Mouse (Mus musculus): ENCODE results near the gene Trp53i11. TPM values are rescaled to one million over a fixed set of nuclear protein-coding genes. Genes with fewer than 3 reads are reported as not detected.
A peak's percentile ranks its signal among the peaks of the same experiment; 100 is the strongest.

The Trp53i11 gene
- polyA plus RNA-seq, 1 experiment from 2014 or later = 48.9 TPM

DNA sequence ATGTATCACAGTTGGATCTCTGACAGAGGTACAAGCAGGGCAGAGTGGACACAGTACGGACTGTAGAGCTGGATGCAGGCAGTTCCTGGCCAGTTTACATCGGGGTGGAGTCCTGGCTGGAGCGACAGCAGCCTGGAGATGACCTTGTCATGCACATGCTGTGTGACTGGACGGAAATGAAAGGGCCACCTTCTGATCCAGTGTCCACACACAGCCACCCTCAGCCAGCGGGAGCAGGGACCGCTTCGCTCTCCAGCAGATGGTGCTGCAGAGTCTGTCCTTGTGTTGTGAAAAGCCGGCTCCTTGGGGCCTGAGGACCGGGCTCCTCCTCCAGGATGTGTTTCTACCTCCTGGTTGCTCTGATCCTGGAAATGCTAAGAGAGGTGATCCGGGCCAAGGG, 16.3 kb downstream of the Trp53i11 start:
- Histone ChIP-seq H3K27me3 (ENCODE audit: control insufficient read depth, insufficient read depth, low read depth, low read length) (no peaks in the 10 kb centered on the region), H3K9ac (ENCODE audit: low read length) (no peak overlapping the region), H3K9me3 (ENCODE audit: control insufficient read depth, low read length) (no peaks in the 10 kb centered on the region), H3K36me3 (ENCODE audit: control insufficient read depth, insufficient read depth, low read length) (peaks cover 4% of the 10 kb centered on the region), H3K27ac (ENCODE audit: low read length) (no peak overlapping the region), H3K4me3 (ENCODE audit: low read length) (no peak overlapping the region), H3K4me1 (replicated peaks; ENCODE audit: control insufficient read depth, insufficient read depth, low read length) (peaks cover 4% of the 10 kb centered on the region; the same call in 1 of the 2 replicates), H3K4me2 (ENCODE audit: low read depth, low read length) (no peak overlapping the region)
- WGBS = 15% methylated on average over 10 of the region's 10 CpGs
- peak; percentile 37; the same call in 1 of the 2 replicates for ATAC-seq (ENCODE audit: low read depth)

DNA sequence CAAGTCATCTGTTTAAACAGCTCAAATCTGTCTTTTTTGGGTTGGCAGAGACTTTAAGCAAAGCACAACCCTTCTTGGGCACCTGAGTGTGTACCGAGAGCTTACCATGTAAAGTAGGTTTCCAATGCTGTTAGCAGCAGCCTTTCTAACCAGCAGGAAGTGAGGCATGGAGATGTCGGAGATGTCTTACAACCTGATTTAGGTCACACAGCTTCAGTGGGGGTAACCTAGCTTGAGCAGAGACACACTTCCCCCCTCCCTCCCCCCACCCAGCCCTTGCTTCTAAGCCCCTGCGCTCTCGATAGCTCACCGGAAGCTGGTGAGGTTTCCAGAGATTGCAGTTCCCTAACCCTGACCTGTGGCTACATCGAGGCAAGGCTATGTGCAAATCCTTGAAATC, 17.2 kb downstream of the Trp53i11 start:
- Histone ChIP-seq H3K27me3 (ENCODE audit: control insufficient read depth, insufficient read depth, low read depth, low read length) (no peaks in the 10 kb centered on the region), H3K9ac (ENCODE audit: low read length) (no peak overlapping the region), H3K4me3 (ENCODE audit: low read length) (no peak overlapping the region), H3K27ac (ENCODE audit: low read length) (no peak overlapping the region), H3K4me1 (replicated peaks; ENCODE audit: control insufficient read depth, insufficient read depth, low read length) (peaks cover 4% of the 10 kb centered on the region; the same call in 1 of the 2 replicates), H3K9me3 (ENCODE audit: control insufficient read depth, low read length) (no peaks in the 10 kb centered on the region), H3K36me3 (ENCODE audit: control insufficient read depth, insufficient read depth, low read length) (peaks cover 4% of the 10 kb centered on the region), H3K4me2 (ENCODE audit: low read depth, low read length) (no peak overlapping the region)
- no peak for ATAC-seq (ENCODE audit: low read depth)
- 80% methylated on average over 6 of the region's 6 CpGs for WGBS

DNA sequence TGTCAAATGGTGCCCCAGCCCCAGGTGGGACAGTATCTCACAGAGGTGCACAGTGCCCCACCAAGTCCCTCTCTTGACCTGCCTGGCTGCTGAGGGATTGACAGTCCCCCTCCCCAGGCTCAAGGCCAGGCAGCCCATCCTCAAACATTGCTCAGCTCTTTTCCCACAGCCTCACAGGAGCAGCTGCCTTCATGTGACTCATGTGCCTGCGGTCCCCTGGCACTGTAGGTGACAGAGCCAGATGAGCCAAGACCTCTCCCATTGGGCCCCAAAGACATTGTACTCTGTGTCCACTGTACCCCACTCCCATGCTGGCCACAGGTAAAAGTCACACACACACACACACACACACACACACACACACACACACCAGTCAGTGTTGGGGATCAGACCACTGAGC, 18.8 kb downstream of the Trp53i11 start:
- H3K9ac ChIP-seq (ENCODE audit: low read length) = no peak overlapping the region
- no peaks in the 10 kb centered on the region for H3K9me3 ChIP-seq (ENCODE audit: control insufficient read depth, low read length)
- H3K27me3 ChIP-seq (ENCODE audit: control insufficient read depth, insufficient read depth, low read depth, low read length) = no peaks in the 10 kb centered on the region
- no peak for ATAC-seq (ENCODE audit: low read depth)
- no peaks in the 10 kb centered on the region for H3K4me1 ChIP-seq (replicated peaks; ENCODE audit: control insufficient read depth, insufficient read depth, low read length)
- peaks cover 4% of the 10 kb centered on the region for H3K36me3 ChIP-seq (ENCODE audit: control insufficient read depth, insufficient read depth, low read length)
- H3K27ac ChIP-seq (ENCODE audit: low read length) = no peak overlapping the region
- no peak overlapping the region for H3K4me2 ChIP-seq (ENCODE audit: low read depth, low read length)
- no peak overlapping the region for H3K4me3 ChIP-seq (ENCODE audit: low read length)
- 64% methylated on average over 1 of the region's 1 CpGs for WGBS

DNA sequence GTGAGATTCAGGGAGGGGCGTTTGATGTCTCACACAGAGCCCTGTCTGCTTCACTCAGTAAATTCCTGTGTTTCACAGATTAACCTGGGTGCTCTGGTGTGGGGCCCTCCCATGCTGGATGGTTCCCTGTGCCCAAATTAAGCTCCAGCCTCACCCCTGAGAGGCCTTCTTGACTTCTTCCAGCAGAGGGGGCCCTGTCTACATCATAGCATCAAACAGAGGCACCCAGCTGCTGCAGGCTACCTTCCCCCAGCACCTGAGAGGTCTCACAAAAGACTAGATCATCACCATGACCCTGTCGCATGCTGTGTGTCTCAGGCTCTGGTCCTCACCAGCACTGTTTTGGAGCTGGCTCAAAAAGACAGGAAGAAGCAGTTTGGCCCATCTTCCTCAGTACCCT, 25.0 kb downstream of the Trp53i11 start:
- Histone ChIP-seq H3K36me3 (ENCODE audit: control insufficient read depth, insufficient read depth, low read length) (no peaks in the 10 kb centered on the region), H3K4me3 (ENCODE audit: low read length) (no peak overlapping the region), H3K4me1 (replicated peaks; ENCODE audit: control insufficient read depth, insufficient read depth, low read length) (peaks cover 8% of the 10 kb centered on the region; the same call in 1 of the 2 replicates), H3K27ac (ENCODE audit: low read length) (no peak overlapping the region), H3K27me3 (ENCODE audit: control insufficient read depth, insufficient read depth, low read depth, low read length) (no peaks in the 10 kb centered on the region), H3K9me3 (ENCODE audit: control insufficient read depth, low read length) (no peaks in the 10 kb centered on the region), H3K4me2 (ENCODE audit: low read depth, low read length) (no peak overlapping the region), H3K9ac (ENCODE audit: low read length) (no peak overlapping the region)
- no peak for ATAC-seq (ENCODE audit: low read depth)
- 78% methylated on average over 2 of the region's 2 CpGs for WGBS

DNA sequence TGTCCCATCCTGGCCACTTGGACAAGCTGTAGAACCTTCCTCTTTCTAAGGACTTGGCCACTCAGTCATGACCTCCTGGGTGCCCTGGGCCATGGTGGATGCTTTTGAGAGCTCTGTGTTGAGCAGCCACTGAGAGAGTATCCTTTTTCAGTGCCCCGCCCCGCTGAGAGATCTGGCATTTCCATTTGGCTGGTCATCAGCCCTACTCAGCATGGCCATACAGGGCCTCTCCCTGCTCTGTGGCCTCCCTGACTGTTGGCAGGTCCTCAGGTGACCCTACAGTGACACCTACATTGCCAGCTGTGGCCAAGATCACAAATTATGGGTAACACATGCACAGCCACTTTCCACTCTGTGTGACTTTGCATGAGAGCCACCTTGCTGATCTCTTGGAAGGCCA, 25.5 kb downstream of the Trp53i11 start:
- Histone ChIP-seq H3K4me3 (ENCODE audit: low read length) (no peak overlapping the region), H3K27me3 (ENCODE audit: control insufficient read depth, insufficient read depth, low read depth, low read length) (no peaks in the 10 kb centered on the region), H3K4me1 (replicated peaks; ENCODE audit: control insufficient read depth, insufficient read depth, low read length) (peaks cover 8% of the 10 kb centered on the region; the same call in 1 of the 2 replicates), H3K4me2 (ENCODE audit: low read depth, low read length) (no peak overlapping the region), H3K9ac (ENCODE audit: low read length) (no peak overlapping the region), H3K36me3 (ENCODE audit: control insufficient read depth, insufficient read depth, low read length) (no peaks in the 10 kb centered on the region), H3K9me3 (ENCODE audit: control insufficient read depth, low read length) (no peaks in the 10 kb centered on the region), H3K27ac (ENCODE audit: low read length) (no peak overlapping the region)
- ATAC-seq (ENCODE audit: low read depth) = no peak
- WGBS = 88% methylated on average over 2 of the region's 2 CpGs

DNA sequence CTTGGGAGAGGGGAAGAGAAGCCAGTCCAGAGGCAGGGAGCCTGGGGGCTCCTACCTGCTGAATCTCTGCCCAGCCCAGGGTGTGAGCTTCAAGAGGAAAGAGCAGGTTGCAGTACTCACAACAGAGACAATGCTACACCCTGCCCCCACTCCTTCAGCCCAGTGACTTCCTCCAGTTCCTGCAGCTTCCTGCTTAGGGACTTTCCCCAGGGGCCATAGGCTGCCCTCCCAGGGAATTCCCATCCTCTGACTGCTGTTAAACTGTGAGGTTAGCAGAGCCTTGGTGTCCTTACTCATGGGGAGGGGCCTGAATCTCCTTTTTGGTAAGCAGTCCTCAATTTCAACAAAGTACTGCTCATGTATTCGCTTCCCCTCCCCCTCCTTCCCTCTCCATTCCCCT, 26.8 kb downstream of the Trp53i11 start:
- no peaks in the 10 kb centered on the region for H3K27me3 ChIP-seq (ENCODE audit: control insufficient read depth, insufficient read depth, low read depth, low read length)
- peak overlapping the region; percentile 20 for H3K27ac ChIP-seq (ENCODE audit: low read length)
- H3K9me3 ChIP-seq (ENCODE audit: control insufficient read depth, low read length) = no peaks in the 10 kb centered on the region
- peak; percentile 58 for ATAC-seq (ENCODE audit: low read depth)
- no peaks in the 10 kb centered on the region for H3K36me3 ChIP-seq (ENCODE audit: control insufficient read depth, insufficient read depth, low read length)
- no peak overlapping the region for H3K4me2 ChIP-seq (ENCODE audit: low read depth, low read length)
- no peak overlapping the region for H3K9ac ChIP-seq (ENCODE audit: low read length)
- WGBS = 76% methylated on average over 1 of the region's 1 CpGs
- no peak overlapping the region for H3K4me3 ChIP-seq (ENCODE audit: low read length)
- peaks cover 8% of the 10 kb centered on the region for H3K4me1 ChIP-seq (replicated peaks; ENCODE audit: control insufficient read depth, insufficient read depth, low read length)

DNA sequence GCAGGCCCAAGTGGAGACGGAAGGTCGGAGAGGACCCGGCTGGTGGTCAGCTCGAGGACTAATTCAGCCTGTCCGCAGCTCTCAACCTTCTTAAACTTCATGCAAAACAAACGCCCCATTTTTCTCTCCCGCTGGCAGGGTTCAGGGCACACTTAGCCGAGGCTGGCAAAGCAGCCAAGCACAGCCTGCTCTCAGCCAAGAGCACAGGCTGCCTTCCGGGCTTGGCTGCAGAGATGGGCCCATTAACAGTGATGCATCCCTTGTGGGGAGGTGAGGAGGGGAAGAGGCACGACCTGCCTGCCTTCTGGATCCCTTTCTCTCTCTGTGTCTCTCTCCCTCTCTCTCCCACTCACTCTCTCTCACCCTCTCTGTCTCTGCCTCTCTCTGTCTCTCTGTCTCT, 28.4 kb downstream of the Trp53i11 start:
- no peak overlapping the region for H3K9ac ChIP-seq (ENCODE audit: low read length)
- no peaks in the 10 kb centered on the region for H3K36me3 ChIP-seq (ENCODE audit: control insufficient read depth, insufficient read depth, low read length)
- no peaks in the 10 kb centered on the region for H3K27me3 ChIP-seq (ENCODE audit: control insufficient read depth, insufficient read depth, low read depth, low read length)
- H3K27ac ChIP-seq (ENCODE audit: low read length) = no peak overlapping the region
- no peak overlapping the region for H3K4me3 ChIP-seq (ENCODE audit: low read length)
- peaks cover 8% of the 10 kb centered on the region for H3K4me1 ChIP-seq (replicated peaks; ENCODE audit: control insufficient read depth, insufficient read depth, low read length)
- no peaks in the 10 kb centered on the region for H3K9me3 ChIP-seq (ENCODE audit: control insufficient read depth, low read length)
- no peak overlapping the region for H3K4me2 ChIP-seq (ENCODE audit: low read depth, low read length)
- ATAC-seq (ENCODE audit: low read depth) = no peak
- WGBS = 64% methylated on average over 10 of the region's 10 CpGs

DNA sequence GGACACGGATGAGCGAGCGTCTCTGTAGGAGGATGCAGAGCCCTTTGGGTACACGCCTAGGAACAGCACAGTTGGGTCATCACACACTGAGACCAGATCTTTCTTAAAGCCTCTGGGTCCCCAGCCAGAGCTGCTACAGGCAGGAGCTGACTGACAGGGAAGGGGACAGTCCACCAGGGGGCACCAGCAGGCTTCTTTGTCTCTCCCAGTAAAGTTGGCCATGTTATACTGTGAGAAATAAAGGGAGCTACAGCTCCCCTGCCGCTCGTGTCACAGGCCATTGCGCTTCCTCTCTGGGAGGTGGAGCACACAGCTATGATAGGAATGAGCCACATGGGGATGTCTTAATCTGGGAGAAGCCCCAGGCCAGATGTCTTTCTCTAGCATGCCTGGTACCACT, 29.7 kb downstream of the Trp53i11 start:
- Histone ChIP-seq H3K27ac (ENCODE audit: low read length) (no peak overlapping the region), H3K9ac (ENCODE audit: low read length) (no peak overlapping the region), H3K4me1 (replicated peaks; ENCODE audit: control insufficient read depth, insufficient read depth, low read length) (peaks cover 8% of the 10 kb centered on the region), H3K9me3 (ENCODE audit: control insufficient read depth, low read length) (no peaks in the 10 kb centered on the region), H3K27me3 (ENCODE audit: control insufficient read depth, insufficient read depth, low read depth, low read length) (no peaks in the 10 kb centered on the region), H3K4me3 (ENCODE audit: low read length) (no peak overlapping the region), H3K4me2 (ENCODE audit: low read depth, low read length) (no peak overlapping the region), H3K36me3 (ENCODE audit: control insufficient read depth, insufficient read depth, low read length) (no peaks in the 10 kb centered on the region)
- ATAC-seq (ENCODE audit: low read depth) = peak; percentile 72
- 19% methylated on average over 7 of the region's 7 CpGs for WGBS

DNA sequence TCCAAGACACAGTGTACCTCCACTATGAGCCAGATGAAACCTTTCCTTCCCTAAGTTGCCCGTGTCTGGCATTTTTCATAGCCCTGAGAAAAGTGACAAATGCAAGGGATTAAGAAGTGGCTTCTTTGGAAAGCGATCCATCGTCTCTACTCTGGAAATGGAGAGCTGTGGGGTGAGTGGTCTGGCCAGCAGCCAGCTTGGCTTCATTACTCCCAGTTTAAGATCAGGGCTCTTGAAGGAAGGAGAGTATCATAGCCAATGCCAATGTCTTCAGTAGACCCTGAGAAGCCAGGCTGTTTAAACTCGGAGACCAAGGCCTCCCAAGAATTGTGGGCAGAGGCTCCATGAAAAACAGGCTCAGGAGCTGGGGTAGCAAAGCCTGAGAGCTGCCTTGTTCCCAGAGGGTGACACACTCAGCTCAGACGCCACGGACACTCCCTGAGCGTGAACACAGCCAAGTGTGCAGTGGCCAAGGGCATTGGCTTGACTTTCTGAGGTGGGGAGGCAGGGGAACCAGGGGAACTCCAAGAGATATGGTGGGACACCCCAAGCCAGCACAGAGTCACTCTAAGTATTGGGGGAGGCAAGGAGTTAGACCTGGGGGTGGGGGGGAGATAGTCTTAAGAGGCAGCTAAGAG, 31.1 kb downstream of the Trp53i11 start:
- no peaks in the 10 kb centered on the region for H3K36me3 ChIP-seq (ENCODE audit: control insufficient read depth, insufficient read depth, low read length)
- no peaks in the 10 kb centered on the region for H3K9me3 ChIP-seq (ENCODE audit: control insufficient read depth, low read length)
- no peak overlapping the region for H3K4me2 ChIP-seq (ENCODE audit: low read depth, low read length)
- 55% methylated on average over 7 of the region's 7 CpGs for WGBS
- no peaks in the 10 kb centered on the region for H3K27me3 ChIP-seq (ENCODE audit: control insufficient read depth, insufficient read depth, low read depth, low read length)
- H3K9ac ChIP-seq (ENCODE audit: low read length) = no peak overlapping the region
- no peak overlapping the region for H3K27ac ChIP-seq (ENCODE audit: low read length)
- peaks cover 10% of the 10 kb centered on the region for H3K4me1 ChIP-seq (replicated peaks; ENCODE audit: control insufficient read depth, insufficient read depth, low read length)
- no peak for ATAC-seq (ENCODE audit: low read depth)
- H3K4me3 ChIP-seq (ENCODE audit: low read length) = no peak overlapping the region

DNA sequence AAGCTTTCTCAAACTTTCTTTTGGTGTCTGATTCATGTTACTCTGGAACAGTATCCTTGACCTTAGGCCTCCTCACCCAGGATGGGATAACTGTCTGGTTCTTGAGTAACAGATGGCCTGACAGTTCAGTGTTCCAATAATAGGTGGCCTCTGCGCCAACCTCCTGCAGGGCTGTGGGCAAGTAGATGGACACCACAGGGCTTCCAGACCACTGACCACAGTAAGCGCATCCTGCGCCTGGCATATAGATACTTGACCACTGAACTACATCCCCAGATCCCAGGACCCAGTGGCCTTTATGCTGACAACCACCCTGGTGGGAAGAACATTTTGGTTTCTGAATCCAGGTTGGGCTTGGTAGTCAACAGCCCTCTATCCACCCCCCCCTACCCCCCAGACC, 32.2 kb downstream of the Trp53i11 start:
- Histone ChIP-seq H3K27me3 (ENCODE audit: control insufficient read depth, insufficient read depth, low read depth, low read length) (no peaks in the 10 kb centered on the region), H3K9me3 (ENCODE audit: control insufficient read depth, low read length) (no peaks in the 10 kb centered on the region), H3K36me3 (ENCODE audit: control insufficient read depth, insufficient read depth, low read length) (no peaks in the 10 kb centered on the region), H3K9ac (ENCODE audit: low read length) (no peak overlapping the region), H3K4me2 (ENCODE audit: low read depth, low read length) (no peak overlapping the region), H3K27ac (ENCODE audit: low read length) (no peak overlapping the region), H3K4me3 (ENCODE audit: low read length) (no peak overlapping the region), H3K4me1 (replicated peaks; ENCODE audit: control insufficient read depth, insufficient read depth, low read length) (peaks cover 12% of the 10 kb centered on the region)
- ATAC-seq (ENCODE audit: low read depth) = no peak
- 97% methylated on average over 3 of the region's 3 CpGs for WGBS

Data from lung, embryonic 16.5 days (tissue).